Mouse (Mus musculus) stomach, postnatal 0 days (tissue): ENCODE measurements around the gene Cd3eap. TPM values are rescaled to one million over a fixed set of nuclear protein-coding genes. Genes with fewer than 3 reads are reported as not detected.
A peak's percentile ranks its signal among the peaks of the same experiment; 100 is the strongest.

Source experiments
- ATAC-seq: fragments of 200-750 bp; cut with Nextera tagmentation; 2 replicates; pipeline ENCODE4 v1.8.0; 2017; ENCODE audit not compliant: low FRiP score, low TSS enrichment
- DNase-seq: peaks from one replicate; pipeline ENCODE4 v3.0.0-alpha.2; 2016; ENCODE audit warnings: low spot score
- H3K27ac ChIP-seq: fragments of 300-500 bp; sonication (generic); replicated peaks from 2 replicates; pipeline ENCODE4 v1.5.1; 2014; ENCODE audit warnings: mild to moderate bottlenecking, control low read depth
- H3K27me3 ChIP-seq: fragments of 300-500 bp; sonication (generic); 2 replicates; pipeline ENCODE4 v1.6.1; 2014; ENCODE audit warnings: low read length; ENCODE audit not compliant: control insufficient read depth, insufficient read depth
- H3K36me3 ChIP-seq: fragments of 300-500 bp; sonication (generic); 2 replicates; pipeline ENCODE4 v1.6.1; 2014; ENCODE audit warnings: low read length, mixed read lengths; ENCODE audit not compliant: control insufficient read depth, insufficient read depth
- H3K4me1 ChIP-seq: fragments of 300-500 bp; sonication (generic); replicated peaks from 2 replicates; pipeline ENCODE4 v1.6.1; 2014; ENCODE audit warnings: antibody characterized with exemption; ENCODE audit not compliant: control insufficient read depth, insufficient read depth
- H3K4me2 ChIP-seq: fragments of 300-500 bp; sonication (generic); replicated peaks from 2 replicates; pipeline ENCODE4 v1.6.1; 2014; ENCODE audit warnings: low read depth, mild to moderate bottlenecking, control low read depth, moderate library complexity
- H3K4me3 ChIP-seq: fragments of 300-500 bp; sonication (generic); 2 replicates; pipeline ENCODE4 v1.5.1; 2014; ENCODE audit warnings: low read depth, low read length, control low read depth
- H3K9ac ChIP-seq: fragments of 300-500 bp; sonication (generic); 2 replicates; pipeline ENCODE4 v1.6.1; 2014; ENCODE audit warnings: mild to moderate bottlenecking, low read length, control low read depth, mixed read lengths
- H3K9me3 ChIP-seq: fragments of 300-500 bp; sonication (generic); 2 replicates; pipeline ENCODE4 v1.6.1; 2016; ENCODE audit warnings: low read length; ENCODE audit not compliant: control insufficient read depth
- CTCF ChIP-seq: IDR thresholded peaks from 2 replicates; pipeline ENCODE4 v1.5.1; 2016; ENCODE audit warnings: antibody characterized with exemption, low read depth, mild to moderate bottlenecking, moderate library complexity
- EP300 ChIP-seq: optimal IDR thresholded peaks from 2 replicates; pipeline ENCODE3; 2016; ENCODE audit warnings: antibody characterized with exemption
- WGBS: fragments of 180-500 bp; shearing (Covaris S2); extraction: QIAGEN DNeasy Blood & Tissue Kit; methylation state at CpG from one replicate; pipeline ENCODE4 v1.1.7; 2014; 5-methylcytosine and 5-hydroxymethylcytosine counted together
- polyA plus RNA-seq: library from polyadenylated mRNA; unstranded; fragments of >200 nt; fragmentation: Nextera tagmentation; extraction: Ambion mirVana; gene quantifications from 2 replicates; pipeline ENCODE4 v1.2.1, GENCODE M21; 2015

The Cd3eap gene
- polyA plus RNA-seq, 1 experiment from 2014 or later = 13.4 TPM

DNA sequence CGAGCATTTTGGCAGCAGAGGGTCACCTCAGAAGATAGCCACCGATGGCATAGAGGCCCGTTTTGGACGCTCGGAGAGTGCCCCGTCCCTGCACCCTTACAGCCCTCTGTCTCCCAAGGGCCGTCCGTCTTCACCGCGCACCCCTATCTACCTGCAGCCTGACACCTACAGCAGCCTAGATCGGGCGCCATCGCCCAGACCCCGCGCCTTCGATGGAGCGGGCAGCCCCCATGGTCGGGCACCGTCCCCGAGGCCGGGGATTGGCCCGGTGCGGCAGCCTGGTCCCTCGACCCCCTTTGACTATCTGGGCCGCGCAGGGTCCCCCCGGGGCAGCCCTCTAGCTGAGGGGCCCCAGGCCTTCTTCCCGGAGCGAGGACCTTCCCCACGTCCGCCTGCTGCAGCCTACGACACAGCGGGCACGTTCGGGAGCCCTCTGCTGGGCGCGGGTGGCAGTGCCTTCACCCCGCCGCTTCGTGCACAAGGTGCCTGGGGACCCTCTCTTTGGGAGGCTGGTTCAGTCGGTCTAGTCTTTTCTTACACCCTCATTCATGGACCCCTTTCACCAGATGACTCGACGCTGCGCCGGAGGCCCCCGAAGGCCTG lies 10.6 kb upstream of the Cd3eap start:
- WGBS = 20% methylated on average over 46 of the region's 46 CpGs
- peak; percentile 83 for TF ChIP-seq CTCF
- no peak for TF ChIP-seq EP300
- H3K4me2 ChIP-seq = peak overlapping the region; percentile 60
- peaks cover 2% of the 10 kb centered on the region; the same call in 1 of the 2 replicates for H3K4me1 ChIP-seq
- ATAC-seq = peak; percentile 50
- no peaks in the 10 kb centered on the region for H3K27me3 ChIP-seq
- peak overlapping the region; percentile 50; the same call in 1 of the 2 replicates for H3K9ac ChIP-seq
- H3K36me3 ChIP-seq = 0 out of 2 replicates have a peak, but pooled peaks cover 3% of the 10 kb centered on the region
- H3K9me3 ChIP-seq = no peaks in the 10 kb centered on the region
- no peak overlapping the region for H3K27ac ChIP-seq
- H3K4me3 ChIP-seq = peak overlapping the region; percentile 33
- peak; percentile 71 for DNase-seq

DNA sequence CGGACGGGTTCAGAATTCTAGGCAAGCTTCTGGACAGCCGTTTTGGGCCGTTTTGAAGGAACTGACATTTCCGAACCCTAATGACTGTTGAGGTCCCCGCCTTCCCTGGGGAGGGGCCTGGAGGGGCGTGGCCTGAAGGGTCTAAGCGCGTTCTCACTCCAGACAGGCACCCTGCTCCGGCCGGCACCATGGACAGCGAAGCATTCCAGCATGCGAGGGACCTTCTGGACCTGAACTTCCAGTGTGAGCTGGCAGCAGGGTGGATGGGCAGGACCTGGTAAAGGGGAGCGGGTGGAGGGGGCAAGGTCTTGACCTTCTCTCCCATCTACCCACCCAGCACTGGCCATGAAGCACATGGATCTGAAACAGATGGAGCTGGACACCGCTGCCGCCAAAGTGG lies 9.1 kb upstream of the Cd3eap start:
- Histone ChIP-seq H3K4me2 (no peak overlapping the region), H3K36me3 (0 out of 2 replicates have a peak, but pooled peaks cover 3% of the 10 kb centered on the region), H3K4me1 (peaks cover 2% of the 10 kb centered on the region; the same call in 1 of the 2 replicates), H3K4me3 (no peak overlapping the region), H3K9me3 (no peaks in the 10 kb centered on the region), H3K9ac (no peak overlapping the region), H3K27ac (no peak overlapping the region), H3K27me3 (no peaks in the 10 kb centered on the region)
- 22% methylated on average over 16 of the region's 16 CpGs for WGBS
- ATAC-seq (no peak), DNase-seq (peak; percentile 62)
- TF ChIP-seq CTCF (no peak), EP300 (no peak)

DNA sequence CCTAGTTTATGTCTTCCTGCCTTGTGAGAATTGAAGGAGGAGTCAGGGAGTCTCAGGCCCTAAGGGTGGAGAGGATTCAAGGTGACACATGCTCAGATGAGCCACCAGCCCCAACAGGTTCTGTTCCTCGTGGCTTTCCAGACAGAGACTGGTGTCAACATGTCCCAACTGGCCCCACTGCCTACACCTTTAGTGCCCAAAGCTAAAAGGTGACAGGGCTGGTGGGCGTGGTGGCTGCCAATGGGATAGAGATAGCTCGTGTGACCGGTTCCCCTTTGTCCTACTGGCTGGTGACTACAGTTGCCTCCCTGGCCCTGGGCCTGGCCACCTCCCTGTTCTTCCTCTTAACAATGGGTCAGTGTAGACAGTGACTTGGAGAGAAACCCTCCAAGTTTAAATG lies 6.1 kb upstream of the Cd3eap start:
- WGBS = 52% methylated on average over 4 of the region's 4 CpGs
- no peak overlapping the region for H3K4me3 ChIP-seq
- peak; percentile 21; the same call in 1 of the 2 replicates for ATAC-seq
- H3K9ac ChIP-seq = no peak overlapping the region
- peak; percentile 44 for DNase-seq
- TF ChIP-seq EP300 (peak; percentile 69), CTCF (no peak)
- H3K4me2 ChIP-seq = no peak overlapping the region
- H3K36me3 ChIP-seq = no peaks in the 10 kb centered on the region
- H3K4me1 ChIP-seq = peaks cover 6% of the 10 kb centered on the region; the same call in 1 of the 2 replicates
- H3K27ac ChIP-seq = peak overlapping the region; percentile 80
- H3K27me3 ChIP-seq = no peaks in the 10 kb centered on the region
- H3K9me3 ChIP-seq = no peaks in the 10 kb centered on the region

DNA sequence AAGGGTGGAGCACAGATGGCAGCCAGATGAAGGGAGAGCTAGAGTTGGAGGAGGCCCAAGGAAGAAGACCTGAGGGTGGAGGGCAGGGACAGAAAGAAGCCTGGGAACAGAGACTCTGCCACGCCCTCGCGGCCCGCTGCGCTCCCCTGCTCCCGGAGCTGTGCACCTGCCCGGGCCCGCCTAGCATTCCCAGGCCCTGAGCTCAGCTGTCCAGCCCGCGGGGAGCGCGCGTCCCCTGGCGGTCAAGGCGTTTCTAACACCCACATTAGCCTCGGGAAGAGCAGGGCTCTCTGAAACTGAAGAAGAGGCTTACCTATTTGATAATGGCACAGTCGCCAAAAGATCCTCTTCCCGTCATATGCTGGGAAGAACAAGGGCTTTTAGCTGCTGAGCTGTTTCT lies 4.6 kb upstream of the Cd3eap start:
- peak overlapping the region; percentile 35 for H3K4me2 ChIP-seq
- WGBS = 4% methylated on average over 18 of the region's 18 CpGs

GRCm38 (mm10) chr7:19362276-19362675 lies 3.0 kb upstream of the Cd3eap start:
- no peaks in the 10 kb centered on the region for H3K9me3 ChIP-seq
- H3K4me1 ChIP-seq = peaks cover 3% of the 10 kb centered on the region; the same call in 1 of the 2 replicates
- H3K27ac ChIP-seq = peak overlapping the region; percentile 93
- TF ChIP-seq CTCF = no peak
- TF ChIP-seq EP300 = no peak
- peak overlapping the region; percentile 18; the same call in 1 of the 2 replicates for H3K9ac ChIP-seq
- no peak for DNase-seq
- WGBS = 58% methylated on average over 4 of the region's 4 CpGs
- H3K36me3 ChIP-seq = no peaks in the 10 kb centered on the region
- H3K27me3 ChIP-seq = no peaks in the 10 kb centered on the region
- peak overlapping the region; percentile 92 for H3K4me2 ChIP-seq
- H3K4me3 ChIP-seq = peak overlapping the region; percentile 73
- ATAC-seq = no peak

More for the DNA sequence above, 4.6 kb upstream of the Cd3eap start:
- Histone ChIP-seq H3K36me3 (no peaks in the 10 kb centered on the region), H3K27ac (peak overlapping the region; percentile 80), H3K27me3 (no peaks in the 10 kb centered on the region), H3K4me1 (peaks cover 3% of the 10 kb centered on the region; the same call in 1 of the 2 replicates), H3K9me3 (no peaks in the 10 kb centered on the region), H3K9ac (no peak overlapping the region), H3K4me3 (no peak overlapping the region)
- TF ChIP-seq CTCF (peak; percentile 93), EP300 (no peak)
- ATAC-seq (peak; percentile 53), DNase-seq (peak; percentile 93)

- Histone ChIP-seq H3K27me3 (no peaks in the 10 kb centered on the region), H3K9ac (peak overlapping the region; percentile 73), H3K4me2 (peak overlapping the region; percentile 92), H3K36me3 (no peaks in the 10 kb centered on the region), H3K9me3 (no peaks in the 10 kb centered on the region), H3K4me3 (peak overlapping the region; percentile 73), H3K4me1 (peaks cover 3% of the 10 kb centered on the region; the same call in 1 of the 2 replicates), H3K27ac (peak overlapping the region; percentile 93)
- peak; percentile 91 for DNase-seq
- WGBS = 11% methylated on average over 16 of the region's 16 CpGs
- peak; percentile 6; the same call in 1 of the 2 replicates for ATAC-seq
- TF ChIP-seq CTCF (peak; percentile 84), EP300 (no peak)
Observed at GRCm38 (mm10) chr7:19361720-19362119, 2.4 kb upstream of the Cd3eap start.
